Mouse (Mus musculus) cerebellum, adult 2 months (tissue): ENCODE results near the gene Cr1l.

ENCODE experiments used
- CTCF ChIP-seq: fragments of 200-500 bp; IDR thresholded peaks from 2 replicates; pipeline ENCODE4 v1.5.1; 2011; ENCODE audit warnings: low read depth, mild to moderate bottlenecking, control low read depth, low read length, moderate library complexity, borderline replicate concordance; ENCODE audit not compliant: insufficient read depth
- POLR2A ChIP-seq: fragments of 200-500 bp; IDR thresholded peaks from 2 replicates; pipeline ENCODE4 v1.6.1; 2011; ENCODE audit warnings: low read length, control low read depth, borderline replicate concordance; ENCODE audit not compliant: insufficient read depth

- TF ChIP-seq POLR2A (no peak), CTCF (no peak)
Observed at GRCm38 (mm10) chr1:195131675-195132015, 259 bp upstream of the Cr1l start.
